Mouse (Mus musculus): Measurements from ENCODE around the gene Lama2.

GRCm38 (mm10) chr10:27285098-27285860 lies 334.3 kb downstream of the Lama2 start:
- no peak for TF ChIP-seq POLR2A (IDR thresholded peaks at IDR 0.05; ENCODE audit: low read depth, low read length)
- TF ChIP-seq CTCF (IDR thresholded peaks at IDR 0.05; ENCODE audit: extremely low read depth, insufficient read depth, insufficient read length, insufficient replicate concordance), result no peak

All from spleen, adult 2 months (tissue).